Mouse (Mus musculus): ENCODE measurements around the gene Olfr325.
"Not testable (repeated sequence)": the region's sequence is repeated elsewhere in the genome, so short reads cannot be mapped to it uniquely, and the experiment has no call there.

Olfr325 gene

GRCm38 (mm10) chr11:58577430-58577829 lies at the start of gene Olfr325:
Gene Olfr325, plus strand, starts transcription at chr11:58577730.
- no peak for DNase-seq (ENCODE audit: low spot score)

GRCm38 (mm10) chr11:58534736-58535135 lies 42.8 kb upstream of the Olfr325 start, which contains the start of gene Olfr330:
Gene Olfr330, minus strand, starts transcription at chr11:58534836.
- not testable (repeated sequence) for DNase-seq (ENCODE audit: low spot score)

- DNase-seq (ENCODE audit: low spot score) = no peak
Observed at GRCm38 (mm10) chr11:58546322-58546721, 31.2 kb upstream of the Olfr325 start, which contains the start of gene Olfr329-ps. Gene Olfr329-ps, minus strand, starts transcription at chr11:58546422.

GRCm38 (mm10) chr11:58555536-58555935 lies 22.0 kb upstream of the Olfr325 start, which contains the start of gene Olfr328:
Gene Olfr328, minus strand, starts transcription at chr11:58555636.
- no peak for DNase-seq (ENCODE audit: low spot score)

- no peak for DNase-seq (ENCODE audit: low spot score)
Observed at GRCm38 (mm10) chr11:58570405-58570804, 7.1 kb upstream of the Olfr325 start, which contains the start of gene Olfr224. Gene Olfr224, minus strand, starts transcription at chr11:58570553.

- DNase-seq (ENCODE audit: low spot score) = no peak
Observed at GRCm38 (mm10) chr11:58578636-58579035, 1.1 kb downstream of the Olfr325 start.

- DNase-seq (ENCODE audit: low spot score) = no peak
Observed at GRCm38 (mm10) chr11:58587898-58588348, 10.4 kb downstream of the Olfr325 start.

GRCm38 (mm10) chr11:58588620-58589250 lies 11.2 kb downstream of the Olfr325 start:
- no peak for DNase-seq (ENCODE audit: low spot score)

GRCm38 (mm10) chr11:58594814-58595213 lies 17.3 kb downstream of the Olfr325 start, which contains the start of gene Olfr324:
Gene Olfr324, plus strand, starts transcription at chr11:58595114.
- no peak for DNase-seq (ENCODE audit: low spot score)

- no peak for DNase-seq (ENCODE audit: low spot score)
Observed at GRCm38 (mm10) chr11:58597837-58598236, 20.3 kb downstream of the Olfr325 start.

GRCm38 (mm10) chr11:58602062-58602461 lies 24.5 kb downstream of the Olfr325 start:
- DNase-seq (ENCODE audit: low spot score) = no peak

- DNase-seq (ENCODE audit: low spot score) = no peak
Observed at GRCm38 (mm10) chr11:58602800-58603560, 25.4 kb downstream of the Olfr325 start.

- DNase-seq (ENCODE audit: low spot score) = no peak
Observed at GRCm38 (mm10) chr11:58604688-58605087, 27.2 kb downstream of the Olfr325 start.

GRCm38 (mm10) chr11:58605228-58605627 lies 27.7 kb downstream of the Olfr325 start:
- no peak for DNase-seq (ENCODE audit: low spot score)

- DNase-seq (ENCODE audit: low spot score) = no peak
Observed at GRCm38 (mm10) chr11:58606177-58606919, 28.8 kb downstream of the Olfr325 start.

GRCm38 (mm10) chr11:58607030-58607429 lies 29.5 kb downstream of the Olfr325 start:
- no peak for DNase-seq (ENCODE audit: low spot score)

GRCm38 (mm10) chr11:58613359-58613758 lies 35.8 kb downstream of the Olfr325 start:
- DNase-seq (ENCODE audit: low spot score) = no peak

GRCm38 (mm10) chr11:58614526-58614925 lies 37.0 kb downstream of the Olfr325 start:
- no peak for DNase-seq (ENCODE audit: low spot score)

- no peak for DNase-seq (ENCODE audit: low spot score)
Observed at GRCm38 (mm10) chr11:58615975-58616374, 38.4 kb downstream of the Olfr325 start, which contains the start of gene 2210407C18Rik. Gene 2210407C18Rik, minus strand, starts transcription at chr11:58616075.

- DNase-seq (ENCODE audit: low spot score) = no peak
Observed at GRCm38 (mm10) chr11:58618369-58618768, 40.8 kb downstream of the Olfr325 start.

GRCm38 (mm10) chr11:58618793-58619192 lies 41.3 kb downstream of the Olfr325 start:
- DNase-seq (ENCODE audit: low spot score) = no peak

- DNase-seq (ENCODE audit: low spot score) = no peak
Observed at GRCm38 (mm10) chr11:58626146-58626545, 48.6 kb downstream of the Olfr325 start.

Data from ovary, adult 18-20 months (tissue).